Mouse (Mus musculus): ENCODE data around the gene Gm49486. TPM values are rescaled to one million over a fixed set of nuclear protein-coding genes. Genes with fewer than 3 reads are reported as not detected.

Gm49486 gene
- not detected for polyA plus RNA-seq (2017; shearing (Covaris generic))

GRCm38 (mm10) chr15:79229058-79229821 lies at the start of gene Gm49486, which contains the start of gene Pick1:
TSS of gene Gm49486 (plus strand) at chr15:79229391.
TSS of gene Pick1 (plus strand) at chr15:79229173.

GRCm38 (mm10) chr15:79254661-79255060 lies 25.5 kb downstream of the Gm49486 start, which contains the start of gene Slc16a8:
TSS of gene Slc16a8 (minus strand) at chr15:79254761.

GRCm38 (mm10) chr15:79285399-79285798 lies 56.2 kb downstream of the Gm49486 start, which contains the start of gene Baiap2l2:
TSS of gene Baiap2l2 (minus strand) at chr15:79285537.

Other genes with a start within 250 kb of the Gm49486 start
- 54.6 TPM for gene H1f0, start 200.9 kb upstream of the Gm49486 start, polyA plus RNA-seq (2017; shearing (Covaris generic))
- gene Galr3, start 187.5 kb upstream of the Gm49486 start, polyA plus RNA-seq (2017; shearing (Covaris generic)), result not detected
- gene Ankrd54, start 166.5 kb upstream of the Gm49486 start, polyA plus RNA-seq (2017; shearing (Covaris generic)), result 8.9 TPM
- gene Eif3l, start 154.2 kb upstream of the Gm49486 start, polyA plus RNA-seq (2017; shearing (Covaris generic)), result 185 TPM
- 24.9 TPM for gene Micall1, start 120.5 kb upstream of the Gm49486 start, polyA plus RNA-seq (2017; shearing (Covaris generic))
- gene Polr2f, start 88.4 kb upstream of the Gm49486 start, polyA plus RNA-seq (2017; shearing (Covaris generic)), result 170 TPM
- gene 1700088E04Rik, start 88.1 kb upstream of the Gm49486 start, polyA plus RNA-seq (2017; shearing (Covaris generic)), result 2.3 TPM
- not detected for gene Sox10, start 64.2 kb upstream of the Gm49486 start, polyA plus RNA-seq (2017; shearing (Covaris generic))
- gene Pick1, start 218 bp upstream of the Gm49486 start, polyA plus RNA-seq (2017; shearing (Covaris generic)), result 44.4 TPM
- gene Slc16a8, start 25.4 kb downstream of the Gm49486 start, polyA plus RNA-seq (2017; shearing (Covaris generic)), result not detected
- not detected for gene Baiap2l2, start 56.1 kb downstream of the Gm49486 start, polyA plus RNA-seq (2017; shearing (Covaris generic))
- gene Pla2g6, start 99.0 kb downstream of the Gm49486 start, polyA plus RNA-seq (2017; shearing (Covaris generic)), result 17.6 TPM
- gene Maff, start 117.2 kb downstream of the Gm49486 start, polyA plus RNA-seq (2017; shearing (Covaris generic)), result 0.18 TPM
- gene Tmem184b, start 174.2 kb downstream of the Gm49486 start, polyA plus RNA-seq (2017; shearing (Covaris generic)), result 37.2 TPM
- 7.7 TPM for gene Csnk1e, start 226.2 kb downstream of the Gm49486 start, polyA plus RNA-seq (2017; shearing (Covaris generic))

Data from activated CD4-positive, CD25-positive, alpha-beta regulatory T cell, adult 9 weeks (primary cell).